Mouse (Mus musculus): ENCODE data around the gene Ets1. TPM values are rescaled to one million over a fixed set of nuclear protein-coding genes. Genes with fewer than 3 reads are reported as not detected.

Ets1 gene
- polyA plus RNA-seq, 1 experiment from 2014 or later, result 36.6 TPM

- ATAC-seq (ENCODE audit: low FRiP score, low read depth), result no peak
- no peak overlapping the region for H3K27ac ChIP-seq
- H3K9ac ChIP-seq, result no peak overlapping the region
- H3K9me3 ChIP-seq, result no peaks in the 10 kb centered on the region
- H3K27me3 ChIP-seq (replicated peaks), result no peaks in the 10 kb centered on the region
- no peaks in the 10 kb centered on the region for H3K36me3 ChIP-seq
- no peak overlapping the region for H3K4me2 ChIP-seq (replicated peaks)
- no peaks in the 10 kb centered on the region for H3K4me1 ChIP-seq
- 80% methylated on average over 7 of the region's 7 CpGs for WGBS
- no peak overlapping the region for H3K4me3 ChIP-seq
Observed at GRCm38 (mm10) chr9:32787091-32787490, 151.1 kb downstream of the Ets1 start.

- no peaks in the 10 kb centered on the region for H3K9me3 ChIP-seq
- no peak overlapping the region for H3K9ac ChIP-seq
- WGBS, result 43% methylated on average over 1 of the region's 1 CpGs
- no peaks in the 10 kb centered on the region for H3K4me1 ChIP-seq
- no peaks in the 10 kb centered on the region for H3K27me3 ChIP-seq (replicated peaks)
- H3K4me3 ChIP-seq, result no peak overlapping the region
- no peak overlapping the region for H3K27ac ChIP-seq
- H3K36me3 ChIP-seq, result no peaks in the 10 kb centered on the region
- no peak overlapping the region for H3K4me2 ChIP-seq (replicated peaks)
- ATAC-seq (ENCODE audit: low FRiP score, low read depth), result no peak
Observed at GRCm38 (mm10) chr9:32787615-32788014, 151.6 kb downstream of the Ets1 start.

- WGBS, result 68% methylated on average over 7 of the region's 7 CpGs
Observed at GRCm38 (mm10) chr9:32789306-32789705, 153.3 kb downstream of the Ets1 start.

GRCm38 (mm10) chr9:32791699-32792098, 155.7 kb downstream of the Ets1 start:
- no peaks in the 10 kb centered on the region for H3K4me1 ChIP-seq
- H3K27ac ChIP-seq, result no peak overlapping the region
- H3K4me2 ChIP-seq (replicated peaks), result no peak overlapping the region
- no peak overlapping the region for H3K9ac ChIP-seq
- H3K9me3 ChIP-seq, result no peaks in the 10 kb centered on the region
- H3K27me3 ChIP-seq (replicated peaks), result no peaks in the 10 kb centered on the region
- no peak for ATAC-seq (ENCODE audit: low FRiP score, low read depth)
- H3K4me3 ChIP-seq, result no peak overlapping the region
- no peaks in the 10 kb centered on the region for H3K36me3 ChIP-seq
- 70% methylated on average over 6 of the region's 6 CpGs for WGBS

More at GRCm38 (mm10) chr9:32789306-32789705, 153.3 kb downstream of the Ets1 start:
- no peak for ATAC-seq (ENCODE audit: low FRiP score, low read depth)
- Histone ChIP-seq H3K9ac (no peak overlapping the region), H3K36me3 (no peaks in the 10 kb centered on the region), H3K4me3 (no peak overlapping the region), H3K9me3 (no peaks in the 10 kb centered on the region), H3K27ac (no peak overlapping the region), H3K27me3 (replicated peaks) (no peaks in the 10 kb centered on the region), H3K4me1 (no peaks in the 10 kb centered on the region), H3K4me2 (replicated peaks) (no peak overlapping the region)

- no peak overlapping the region for H3K9ac ChIP-seq
- no peak for ATAC-seq (ENCODE audit: low FRiP score, low read depth)
- H3K4me1 ChIP-seq, result no peaks in the 10 kb centered on the region
- no peak overlapping the region for H3K4me3 ChIP-seq
- 80% methylated on average over 1 of the region's 1 CpGs for WGBS
- H3K36me3 ChIP-seq, result no peaks in the 10 kb centered on the region
- H3K9me3 ChIP-seq, result no peaks in the 10 kb centered on the region
- H3K4me2 ChIP-seq (replicated peaks), result no peak overlapping the region
- no peak overlapping the region for H3K27ac ChIP-seq
- H3K27me3 ChIP-seq (replicated peaks), result no peaks in the 10 kb centered on the region
Observed at GRCm38 (mm10) chr9:32798171-32798570, 162.2 kb downstream of the Ets1 start.

- no peaks in the 10 kb centered on the region for H3K36me3 ChIP-seq
- no peak overlapping the region for H3K4me2 ChIP-seq (replicated peaks)
- no peak for ATAC-seq (ENCODE audit: low FRiP score, low read depth)
- H3K9ac ChIP-seq, result no peak overlapping the region
- no peak overlapping the region for H3K4me3 ChIP-seq
- H3K9me3 ChIP-seq, result no peaks in the 10 kb centered on the region
- H3K4me1 ChIP-seq, result no peaks in the 10 kb centered on the region
- H3K27me3 ChIP-seq (replicated peaks), result no peaks in the 10 kb centered on the region
- no peak overlapping the region for H3K27ac ChIP-seq
- WGBS, result 80% methylated on average over 4 of the region's 4 CpGs
Observed at GRCm38 (mm10) chr9:32806106-32806505, 170.1 kb downstream of the Ets1 start.

Other genes with a start within 250 kb of the Ets1 start
- gene Fli1, start 93.4 kb upstream of the Ets1 start, polyA plus RNA-seq (2016; fragmentation: Nextera tagmentation; extraction: Ambion mirVana), result 15.4 and 18.6 TPM in 2 replicates

All from neural tube, embryonic 12.5 days (tissue).